In the genomic region with DNA sequence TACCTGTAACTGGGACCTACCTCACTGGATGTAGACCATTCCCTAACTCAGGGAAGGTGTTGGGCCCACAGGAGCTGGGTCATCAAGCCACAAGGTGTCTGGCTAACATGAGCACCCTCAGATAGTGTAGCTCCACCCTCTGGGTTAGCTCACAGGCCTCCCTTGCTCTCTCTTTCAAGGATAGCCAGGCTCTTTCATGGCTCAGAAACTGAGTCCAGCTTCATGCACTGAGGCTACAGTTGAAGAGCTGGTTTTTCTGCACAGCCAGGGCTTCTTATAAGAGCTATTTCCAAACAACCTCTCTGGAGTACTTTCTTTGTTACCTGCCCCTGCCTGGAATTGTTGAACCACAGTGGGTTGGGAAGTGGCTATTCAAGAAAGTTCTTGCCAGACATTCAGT, we compare ENCODE assay signal across 21 mouse cellular contexts. TPM values are rescaled to one million over a fixed set of nuclear protein-coding genes. Genes with fewer than 3 reads are reported as not detected.
"Had no signal": no experiment of that assay in that cellular context is flagged by ENCODE, and none has a peak within 500 bp of the region (broad histone marks: within the 10 kb centered on the region; RNA-seq: fewer than 3 reads in every experiment).

No protein-coding gene starts in this region.

RNA-seq across cellular contexts. Expression of a gene that starts 18.1 kb away (rescaled TPM):
- polyA plus RNA-seq: limb, embryonic 10.5 days; limb, embryonic 11.5 days; limb, embryonic 12.5 days; midbrain, embryonic 10.5 days; midbrain, embryonic 12.5 days; midbrain, embryonic 13.5 days; midbrain, embryonic 15.5 days; midbrain, embryonic 16.5 days; neural tube, embryonic 11.5 days; neural tube, embryonic 12.5 days had no signal

RNA-seq across cellular contexts. Expression of a gene that starts 20.0 kb away (rescaled TPM):
- polyA plus RNA-seq: limb, embryonic 10.5 days; limb, embryonic 11.5 days; limb, embryonic 12.5 days; limb, embryonic 13.5 days; limb, embryonic 15.5 days; liver, embryonic 11.5 days; liver, embryonic 13.5 days; liver, embryonic 16.5 days; liver, postnatal 0 days; midbrain, embryonic 10.5 days; midbrain, embryonic 11.5 days; midbrain, embryonic 12.5 days; midbrain, embryonic 13.5 days; midbrain, embryonic 14.5 days; midbrain, embryonic 15.5 days; midbrain, embryonic 16.5 days; midbrain, postnatal 0 days; neural tube, embryonic 11.5 days; neural tube, embryonic 12.5 days had no signal

RNA-seq across cellular contexts. Expression of a gene that starts 33.4 kb away (rescaled TPM):
- polyA plus RNA-seq: limb, embryonic 10.5 days; limb, embryonic 11.5 days; limb, embryonic 13.5 days; limb, embryonic 15.5 days; liver, adult 2 months; liver, embryonic 12.5 days; midbrain, embryonic 10.5 days; midbrain, embryonic 11.5 days; midbrain, embryonic 12.5 days; midbrain, embryonic 13.5 days; midbrain, embryonic 14.5 days; midbrain, embryonic 15.5 days; midbrain, embryonic 16.5 days; midbrain, postnatal 0 days; neural tube, embryonic 11.5 days; neural tube, embryonic 12.5 days had no signal
